Mouse (Mus musculus): ENCODE measurements around the gene Lamp1.
"Not testable (repeated sequence)": the region's sequence is repeated elsewhere in the genome, so short reads cannot be mapped to it uniquely, and the experiment has no call there.

Gene Lamp1

DNA sequence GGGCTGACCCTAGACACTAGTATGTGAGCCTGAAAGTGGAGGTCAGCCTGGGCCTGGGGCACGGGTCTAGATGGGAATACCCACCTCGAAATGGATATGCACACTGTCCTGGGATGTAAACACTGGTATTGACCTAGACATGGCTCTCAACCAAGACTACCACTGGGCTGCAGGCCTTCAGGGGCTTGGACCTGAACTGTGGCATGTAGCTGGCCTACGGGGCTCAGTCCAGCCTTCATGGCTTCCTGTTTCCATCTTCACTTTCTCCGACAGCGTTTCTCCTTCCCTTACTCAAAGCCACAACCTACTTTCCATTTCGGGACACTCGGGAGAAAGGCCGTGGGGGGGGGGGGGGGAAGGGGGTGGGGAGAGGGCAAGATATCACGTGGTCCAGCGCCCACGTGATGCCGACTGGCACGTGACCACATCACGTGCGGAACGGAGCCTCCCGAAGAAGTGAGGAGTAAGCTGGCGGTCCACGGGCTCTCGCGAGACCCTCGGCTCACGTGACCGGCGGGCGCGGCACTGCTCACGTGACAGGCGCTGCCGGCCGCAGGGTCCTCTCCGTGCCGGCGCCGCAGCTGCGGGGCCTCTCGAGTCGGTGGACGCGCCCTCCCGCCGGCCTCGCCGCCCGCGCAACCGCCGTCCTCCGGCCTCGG is at the start of gene Lamp1:
Lamp1 (plus strand) TSS at position 444 of the 659 bp plus-strand sequence.
- DNase-seq (ENCODE audit: low spot score) = peak; percentile 100

GRCm38 (mm10) chr8:13109416-13109960 is 49.5 kb upstream of the Lamp1 start:
- DNase-seq (ENCODE audit: low spot score) = no peak

- DNase-seq (ENCODE audit: low spot score) = no peak
Measured at GRCm38 (mm10) chr8:13111917-13112316, 47.0 kb upstream of the Lamp1 start.

- no peak for DNase-seq (ENCODE audit: low spot score)
Measured at GRCm38 (mm10) chr8:13113232-13113631, 45.7 kb upstream of the Lamp1 start.

- DNase-seq (ENCODE audit: low spot score) = no peak
Measured at GRCm38 (mm10) chr8:13117096-13117495, 41.9 kb upstream of the Lamp1 start.

- no peak for DNase-seq (ENCODE audit: low spot score)
Measured at GRCm38 (mm10) chr8:13118516-13118915, 40.4 kb upstream of the Lamp1 start.

DNA sequence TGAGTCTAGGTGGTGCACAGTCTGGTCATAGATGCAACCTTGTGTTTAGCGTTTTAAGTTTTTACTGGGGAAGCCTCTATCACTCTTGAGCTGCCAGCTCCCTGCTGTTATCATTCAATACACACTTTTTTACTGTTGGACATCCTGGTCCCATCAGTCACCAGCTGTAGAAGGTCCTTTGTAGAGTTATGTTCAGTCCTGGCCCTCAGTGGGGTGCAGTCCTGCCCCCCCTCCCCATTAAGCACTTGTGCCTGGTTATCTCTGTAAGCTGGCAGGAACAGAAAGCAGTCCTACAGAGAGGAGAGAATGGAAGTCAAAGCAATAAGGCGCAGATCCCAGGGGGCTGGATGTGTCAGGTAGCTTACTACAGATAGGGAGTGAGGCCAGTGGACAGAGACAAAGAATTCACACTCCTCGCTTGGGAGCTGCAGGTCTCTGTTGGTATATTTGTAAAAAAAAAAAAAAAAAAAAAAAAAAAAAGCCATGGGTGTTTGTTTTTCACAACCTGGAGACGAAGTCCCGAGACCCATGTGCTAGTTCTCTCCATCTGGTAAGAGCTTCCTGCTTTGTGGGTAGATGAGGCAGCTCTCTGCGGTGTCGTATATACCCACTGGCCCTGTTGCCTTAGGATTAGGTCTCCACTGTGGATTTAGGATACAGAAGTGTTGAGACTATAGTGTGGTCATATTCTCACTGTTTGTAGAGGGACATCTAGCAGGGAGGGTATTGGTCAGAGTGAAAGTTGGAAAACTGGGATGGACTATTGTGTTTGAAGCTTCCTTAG is 37.9 kb upstream of the Lamp1 start:
- no peak for DNase-seq (ENCODE audit: low spot score)

DNA sequence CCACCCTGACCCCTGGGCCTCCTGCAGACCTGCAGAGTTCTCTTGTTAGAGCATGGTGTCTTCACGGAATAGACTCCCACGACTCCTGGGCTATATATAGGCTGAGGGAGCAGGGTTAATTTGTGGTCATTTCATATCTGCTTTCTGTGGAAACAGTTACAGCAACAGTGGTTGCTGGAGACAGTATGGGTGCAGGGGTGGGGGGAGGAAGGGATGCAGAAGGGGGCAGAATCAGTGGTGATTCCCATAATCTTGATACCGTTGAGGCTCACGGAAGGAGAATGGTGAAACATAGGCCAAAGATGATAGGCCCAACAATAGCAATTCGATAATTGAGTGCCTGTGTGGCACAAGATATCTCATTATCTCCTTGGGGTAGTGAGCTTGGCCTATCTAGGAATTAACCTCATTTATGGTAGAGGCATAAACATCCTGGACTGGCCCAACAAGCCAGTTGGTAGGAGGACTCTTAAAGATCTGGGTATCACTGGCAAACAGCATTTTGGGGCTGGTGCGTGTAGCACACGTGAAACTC is 36.0 kb upstream of the Lamp1 start:
- DNase-seq (ENCODE audit: low spot score) = no peak

- no peak for DNase-seq (ENCODE audit: low spot score)
Measured at GRCm38 (mm10) chr8:13124897-13125296, 34.1 kb upstream of the Lamp1 start.

DNA sequence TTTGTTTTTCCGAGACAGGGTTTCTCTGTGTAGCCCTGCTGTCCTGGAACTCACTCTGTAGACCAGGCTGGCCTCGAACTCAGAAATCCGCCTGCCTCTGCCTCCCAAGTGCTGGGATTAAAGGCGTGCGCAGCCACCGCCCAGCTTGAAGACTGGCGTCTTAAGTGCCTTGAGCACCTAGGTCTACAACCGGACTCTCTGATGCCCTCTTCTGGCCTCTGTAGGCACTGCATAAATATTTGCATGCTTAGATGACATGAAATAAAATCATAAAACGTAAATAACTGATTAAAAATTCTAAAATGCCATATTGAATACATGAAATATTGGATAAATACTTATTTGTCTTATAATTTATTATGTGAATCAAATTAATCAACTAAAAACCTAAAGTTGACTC is 26.7 kb upstream of the Lamp1 start:
- not testable (repeated sequence) for DNase-seq (ENCODE audit: low spot score)

GRCm38 (mm10) chr8:13139641-13140182 is 19.2 kb upstream of the Lamp1 start:
- no peak for DNase-seq (ENCODE audit: low spot score)

- DNase-seq (ENCODE audit: low spot score) = no peak
Measured at GRCm38 (mm10) chr8:13141681-13142080, 17.3 kb upstream of the Lamp1 start.

- no peak for DNase-seq (ENCODE audit: low spot score)
Measured at GRCm38 (mm10) chr8:13148476-13148875, 10.5 kb upstream of the Lamp1 start.

GRCm38 (mm10) chr8:13149287-13149686 is 9.7 kb upstream of the Lamp1 start:
- no peak for DNase-seq (ENCODE audit: low spot score)

- DNase-seq (ENCODE audit: low spot score) = no peak
Measured at GRCm38 (mm10) chr8:13149866-13150265, 9.1 kb upstream of the Lamp1 start.

- DNase-seq (ENCODE audit: low spot score) = no peak
Measured at GRCm38 (mm10) chr8:13150929-13151328, 8.0 kb upstream of the Lamp1 start.

GRCm38 (mm10) chr8:13154099-13154498 is 4.9 kb upstream of the Lamp1 start:
- no peak for DNase-seq (ENCODE audit: low spot score)

DNA sequence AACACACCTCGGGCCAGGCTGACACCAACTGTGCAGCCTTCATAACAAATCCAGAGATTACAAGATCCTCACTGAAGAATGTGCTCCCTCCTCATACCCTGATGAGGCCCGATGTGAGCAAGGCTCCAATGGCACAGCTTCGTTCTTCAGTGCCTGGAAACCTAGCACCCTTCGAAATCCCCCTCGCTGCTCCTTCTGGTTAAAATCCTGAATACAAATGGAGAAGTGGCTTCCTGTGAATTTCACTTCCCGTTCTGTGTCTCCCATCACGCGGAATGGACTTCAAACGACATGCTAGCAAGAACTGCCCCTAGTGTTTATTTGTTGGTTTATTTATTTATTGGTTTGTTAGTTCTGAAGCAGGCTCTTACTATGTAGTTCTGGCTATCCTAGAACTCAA is 3.6 kb upstream of the Lamp1 start:
- DNase-seq (ENCODE audit: low spot score) = no peak

DNA sequence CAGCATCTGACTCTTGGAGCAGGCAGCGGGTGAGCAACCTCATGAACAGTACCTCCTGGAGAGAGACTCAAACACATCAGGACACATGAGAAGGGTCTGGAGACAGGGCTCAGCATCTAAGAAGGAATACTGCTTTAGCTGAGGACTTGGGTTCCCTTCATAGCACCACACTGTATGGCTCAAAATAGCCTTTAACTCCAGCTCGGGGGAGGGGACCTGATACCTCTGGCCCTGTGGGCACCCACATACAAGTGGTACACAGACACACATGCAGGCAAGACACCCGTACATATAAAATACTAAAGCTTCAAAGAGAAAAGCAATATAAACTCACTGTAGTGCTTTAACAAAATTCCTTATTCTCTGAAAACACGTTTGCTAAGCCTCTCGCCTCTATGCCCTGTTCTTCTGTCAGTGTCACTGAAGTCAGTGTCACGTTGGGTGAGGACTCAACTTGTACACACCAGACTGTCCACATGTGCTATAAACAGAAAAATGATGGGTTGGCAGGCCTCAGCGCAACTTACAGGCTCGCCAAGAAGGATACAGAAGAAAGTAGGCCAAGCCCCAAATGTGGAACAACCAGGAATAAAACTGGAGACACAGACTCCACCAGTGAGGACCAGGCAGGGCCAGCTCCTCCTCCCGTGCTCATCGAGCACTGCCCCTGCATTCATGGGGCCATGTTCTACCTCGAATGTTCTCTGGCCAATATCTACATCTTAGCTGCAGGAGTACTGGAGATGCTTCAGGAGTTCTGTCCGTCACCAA is 2.4 kb upstream of the Lamp1 start:
- DNase-seq (ENCODE audit: low spot score) = no peak

- no peak for DNase-seq (ENCODE audit: low spot score)
Measured at GRCm38 (mm10) chr8:13159377-13159881, 468 bp downstream of the Lamp1 start.

DNA sequence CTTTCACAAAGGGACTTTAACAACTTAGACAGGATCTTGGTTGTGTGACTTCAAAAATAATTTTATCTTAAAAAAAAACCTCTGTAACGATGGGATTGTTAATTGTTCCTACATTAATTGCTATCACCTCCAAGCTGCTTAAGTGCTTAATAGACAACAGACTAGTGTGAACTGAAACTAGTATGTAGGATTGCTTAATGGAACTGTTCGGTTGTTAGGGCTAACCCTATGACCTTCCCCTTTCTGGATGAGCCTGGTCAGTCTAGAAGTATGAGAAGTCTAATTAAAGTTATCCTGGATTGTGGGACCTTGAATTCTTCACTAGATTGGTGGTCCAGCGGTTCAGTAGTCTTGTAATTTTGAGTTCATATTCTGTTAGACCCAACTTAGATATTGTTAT is 1.7 kb downstream of the Lamp1 start:
- no peak for DNase-seq (ENCODE audit: low spot score)

DNA sequence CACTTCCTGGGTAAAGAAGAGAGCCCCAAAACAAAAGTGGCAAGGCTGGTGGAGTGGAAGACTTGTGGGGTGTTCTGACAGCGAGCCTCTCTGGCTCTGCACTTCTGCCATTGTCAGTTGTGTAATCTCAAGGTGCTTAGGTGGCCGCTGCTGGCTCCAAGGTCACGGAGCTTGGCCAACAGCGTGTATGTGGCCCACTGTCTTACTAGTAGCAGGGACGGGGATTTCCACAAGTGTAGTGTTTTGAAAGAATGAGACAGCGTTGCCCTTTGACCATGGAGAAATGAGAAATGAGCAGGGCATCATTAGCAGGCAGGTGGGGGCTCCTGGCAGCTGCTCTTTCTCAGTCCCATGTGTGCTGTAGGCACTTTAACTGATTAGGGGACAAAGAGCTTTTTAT is 3.1 kb downstream of the Lamp1 start:
- DNase-seq (ENCODE audit: low spot score) = no peak

Measured in urinary bladder, postnatal 10 days (tissue).